Mouse (Mus musculus) heart, postnatal 0 days (tissue): Measurements from ENCODE around the gene Krt24. TPM values are rescaled to one million over a fixed set of nuclear protein-coding genes. Genes with fewer than 3 reads are reported as not detected.

Experiments used
- ATAC-seq: fragments of 200-750 bp; cut with Nextera tagmentation; 2 replicates; pipeline ENCODE4 v1.8.0; 2017; ENCODE audit warnings: low read depth, moderate number of reproducible peaks, moderate library complexity; ENCODE audit not compliant: insufficient read depth
- DNase-seq: peaks from one replicate; pipeline ENCODE4 v3.0.0-alpha.2; 2016; ENCODE audit warnings: low spot score
- H3K27ac ChIP-seq: fragments of 300-500 bp; sonication (generic); 2 replicates; pipeline ENCODE4 v1.5.1; 2014; ENCODE audit warnings: low read depth, mild to moderate bottlenecking
- H3K27me3 ChIP-seq: fragments of 300-500 bp; sonication (generic); 2 replicates; pipeline ENCODE4 v1.6.1; 2014; ENCODE audit warnings: low read length, mixed read lengths; ENCODE audit not compliant: control insufficient read depth, insufficient read depth
- H3K36me3 ChIP-seq: fragments of 300-500 bp; sonication (generic); replicated peaks from 2 replicates; pipeline ENCODE4 v1.6.1; 2014; ENCODE audit warnings: low read length, mixed read lengths; ENCODE audit not compliant: control insufficient read depth, insufficient read depth
- H3K4me1 ChIP-seq: fragments of 300-500 bp; sonication (generic); 2 replicates; pipeline ENCODE4 v1.6.1; 2014; ENCODE audit warnings: antibody characterized with exemption; ENCODE audit not compliant: control insufficient read depth, insufficient read depth
- H3K4me2 ChIP-seq: fragments of 300-500 bp; sonication (generic); 2 replicates; pipeline ENCODE4 v1.6.1; 2014; ENCODE audit warnings: low read depth, mild to moderate bottlenecking, low read length, moderate library complexity
- H3K4me3 ChIP-seq: fragments of 300-500 bp; sonication (generic); 2 replicates; pipeline ENCODE4 v1.5.1; 2014; ENCODE audit warnings: low read depth, low read length
- H3K9ac ChIP-seq: fragments of 300-500 bp; sonication (generic); replicated peaks from 2 replicates; pipeline ENCODE4 v1.6.1; 2014; ENCODE audit warnings: low read depth, low read length, mixed read lengths
- H3K9me3 ChIP-seq: fragments of 300-500 bp; sonication (generic); replicated peaks from 2 replicates; pipeline ENCODE4 v1.6.1; 2016; ENCODE audit warnings: low read length; ENCODE audit not compliant: control insufficient read depth
- CTCF ChIP-seq: IDR thresholded peaks from 2 replicates; pipeline ENCODE4 v1.5.1; 2016; ENCODE audit warnings: antibody characterized with exemption, control low read depth, low read depth
- EP300 ChIP-seq: IDR thresholded peaks from 2 replicates; pipeline ENCODE4 v1.6.1; 2016; ENCODE audit warnings: antibody characterized with exemption, low read depth
- WGBS: fragments of 180-500 bp; shearing (Covaris S2); extraction: QIAGEN DNeasy Blood & Tissue Kit; methylation state at CpG from one replicate; pipeline ENCODE4 v1.1.7; 2014; 5-methylcytosine and 5-hydroxymethylcytosine counted together
- polyA plus RNA-seq: library from polyadenylated mRNA; unstranded; fragments of >200 nt; fragmentation: Nextera tagmentation; extraction: Ambion mirVana; gene quantifications from 2 replicates; pipeline ENCODE4 v1.2.1, GENCODE M21; 2015
- total RNA-seq: library from RNA; depleted of rRNA; stranded (reverse); fragments of >200 nt; gene quantifications from 2 replicates; pipeline ENCODE4 v1.2.3, GENCODE M21; 2014; ENCODE audit warnings: low replicate concordance

The Krt24 gene
- total and polyA plus RNA-seq, 2 experiments from 2014 or later: not detected

- ATAC-seq: no peak
Measured at GRCm38 (mm10) chr11:99272721-99273120, 12.3 kb downstream of the Krt24 start.

GRCm38 (mm10) chr11:99269192-99269591 lies 15.9 kb downstream of the Krt24 start:
- no peak overlapping the region for H3K27ac ChIP-seq
- H3K9ac ChIP-seq: no peak overlapping the region
- no peak overlapping the region for H3K4me2 ChIP-seq
- no peak overlapping the region for H3K4me3 ChIP-seq
- no peaks in the 10 kb centered on the region for H3K4me1 ChIP-seq
- H3K36me3 ChIP-seq: no peaks in the 10 kb centered on the region
- ATAC-seq (no peak), DNase-seq (no peak)
- no peak for TF ChIP-seq EP300
- no peak for TF ChIP-seq CTCF
- WGBS: 70% methylated on average over 7 of the region's 7 CpGs
- H3K9me3 ChIP-seq: no peaks in the 10 kb centered on the region
- no peaks in the 10 kb centered on the region for H3K27me3 ChIP-seq

More at GRCm38 (mm10) chr11:99272721-99273120, 12.3 kb downstream of the Krt24 start:
- Histone ChIP-seq H3K9me3 (no peaks in the 10 kb centered on the region), H3K36me3 (no peaks in the 10 kb centered on the region), H3K27me3 (no peaks in the 10 kb centered on the region), H3K4me3 (no peak overlapping the region), H3K27ac (no peak overlapping the region), H3K4me2 (no peak overlapping the region), H3K4me1 (no peaks in the 10 kb centered on the region), H3K9ac (no peak overlapping the region)
- DNase-seq: no peak
- WGBS: 94% methylated on average over 4 of the region's 4 CpGs
- TF ChIP-seq EP300 (no peak), CTCF (no peak)

- DNase-seq (peak; percentile 37), ATAC-seq (peak; percentile 30; the same call in 1 of the 2 replicates)
- Histone ChIP-seq H3K9me3 (no peaks in the 10 kb centered on the region), H3K27ac (peak overlapping the region; percentile 61), H3K9ac (no peak overlapping the region), H3K4me3 (no peak overlapping the region), H3K36me3 (no peaks in the 10 kb centered on the region), H3K27me3 (no peaks in the 10 kb centered on the region), H3K4me2 (no peak overlapping the region), H3K4me1 (no peaks in the 10 kb centered on the region)
- TF ChIP-seq EP300 (no peak), CTCF (no peak)
- 43% methylated on average over 9 of the region's 9 CpGs for WGBS
Measured at GRCm38 (mm10) chr11:99265796-99266195, 19.3 kb downstream of the Krt24 start.

- no peaks in the 10 kb centered on the region for H3K27me3 ChIP-seq
- TF ChIP-seq EP300 (no peak), CTCF (no peak)
- no peaks in the 10 kb centered on the region for H3K9me3 ChIP-seq
- no peaks in the 10 kb centered on the region for H3K36me3 ChIP-seq
- no peak overlapping the region for H3K4me3 ChIP-seq
- ATAC-seq (no peak; the same call in 1 of the 2 replicates), DNase-seq (peak; percentile 47)
- peak overlapping the region; percentile 61; the same call in 1 of the 2 replicates for H3K27ac ChIP-seq
- WGBS: 44% methylated on average over 9 of the region's 9 CpGs
- no peak overlapping the region for H3K9ac ChIP-seq
- no peak overlapping the region for H3K4me2 ChIP-seq
- no peaks in the 10 kb centered on the region for H3K4me1 ChIP-seq
Measured at GRCm38 (mm10) chr11:99265220-99265619, 19.8 kb downstream of the Krt24 start.

- Histone ChIP-seq H3K9me3 (no peaks in the 10 kb centered on the region), H3K27me3 (no peaks in the 10 kb centered on the region), H3K9ac (no peak overlapping the region), H3K27ac (no peak overlapping the region), H3K4me1 (no peaks in the 10 kb centered on the region), H3K4me3 (no peak overlapping the region), H3K4me2 (no peak overlapping the region), H3K36me3 (no peaks in the 10 kb centered on the region)
- no peak for ATAC-seq
- WGBS: 72% methylated on average over 4 of the region's 4 CpGs
- no peak for TF ChIP-seq EP300
- no peak for TF ChIP-seq CTCF
- DNase-seq: no peak
Measured at GRCm38 (mm10) chr11:99256213-99256612, 28.8 kb downstream of the Krt24 start.

- no peak for ATAC-seq
Measured at GRCm38 (mm10) chr11:99255316-99255715, 29.7 kb downstream of the Krt24 start.

More at GRCm38 (mm10) chr11:99255316-99255715, 29.7 kb downstream of the Krt24 start:
- H3K36me3 ChIP-seq: no peaks in the 10 kb centered on the region
- no peak overlapping the region for H3K4me2 ChIP-seq
- no peaks in the 10 kb centered on the region for H3K9me3 ChIP-seq
- H3K27me3 ChIP-seq: no peaks in the 10 kb centered on the region
- no peak for TF ChIP-seq CTCF
- no peak for TF ChIP-seq EP300
- WGBS: 89% methylated on average over 8 of the region's 8 CpGs
- H3K27ac ChIP-seq: no peak overlapping the region
- H3K9ac ChIP-seq: no peak overlapping the region
- no peaks in the 10 kb centered on the region for H3K4me1 ChIP-seq
- H3K4me3 ChIP-seq: no peak overlapping the region
- DNase-seq: no peak
